Mouse (Mus musculus): ENCODE measurements around the gene Shisa7. TPM values are rescaled to one million over a fixed set of nuclear protein-coding genes. Genes with fewer than 3 reads are reported as not detected.

Shisa7 gene
- polyA plus RNA-seq, 1 experiment from 2014 or later, result 0.44 TPM

DNA sequence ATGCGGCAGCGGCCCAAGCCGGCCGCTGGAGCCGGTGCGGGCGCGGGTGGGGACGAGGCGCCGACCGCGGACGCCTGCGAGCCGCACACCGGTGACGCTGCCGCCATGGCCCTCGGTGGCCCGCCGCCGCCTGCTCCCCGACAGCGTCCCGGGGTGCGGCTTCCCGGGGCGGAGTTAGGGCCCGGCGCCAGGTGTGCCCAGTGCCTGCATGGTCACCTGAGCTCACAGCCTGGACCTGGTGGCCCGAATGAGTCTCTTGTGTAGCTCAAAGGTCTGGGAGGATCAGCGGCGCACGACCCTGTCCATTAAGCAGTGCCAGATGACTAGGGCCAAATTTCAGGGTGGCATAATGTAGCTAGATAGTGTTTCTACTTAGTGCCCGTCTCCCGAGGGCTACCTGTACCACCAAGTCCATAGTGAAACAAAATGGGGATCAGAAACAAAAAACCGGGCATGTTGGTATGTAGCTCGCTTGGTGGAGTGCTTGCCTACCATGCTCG lies 55.0 kb downstream of the Shisa7 start, which contains the start of gene Tmem238:
Gene Tmem238, minus strand, starts transcription at position 221 of the 500 bp plus-strand sequence.
- peak within 1 kb of the TSS; percentile 62 for H3K4me3 ChIP-seq (replicated peaks)
- ATAC-seq (ENCODE audit: insufficient read depth, low FRiP score, low read depth), result peak; percentile 44
- 10% methylated on average over 40 of the region's 40 CpGs for WGBS
- H3K4me1 ChIP-seq, result peaks cover 9% of the 10 kb centered on the region; the same call in 1 of the 2 replicates
- H3K9me3 ChIP-seq, result no peaks in the 10 kb centered on the region
- H3K9ac ChIP-seq, result peak within 1 kb of the TSS; percentile 80
- no peaks in the 10 kb centered on the region for H3K27me3 ChIP-seq (replicated peaks)
- peak within 1 kb of the TSS; percentile 94 for H3K4me2 ChIP-seq
- peaks cover 1% of the 10 kb centered on the region; the same call in 1 of the 2 replicates for H3K36me3 ChIP-seq
- H3K27ac ChIP-seq, result peak within 1 kb of the TSS; percentile 83

DNA sequence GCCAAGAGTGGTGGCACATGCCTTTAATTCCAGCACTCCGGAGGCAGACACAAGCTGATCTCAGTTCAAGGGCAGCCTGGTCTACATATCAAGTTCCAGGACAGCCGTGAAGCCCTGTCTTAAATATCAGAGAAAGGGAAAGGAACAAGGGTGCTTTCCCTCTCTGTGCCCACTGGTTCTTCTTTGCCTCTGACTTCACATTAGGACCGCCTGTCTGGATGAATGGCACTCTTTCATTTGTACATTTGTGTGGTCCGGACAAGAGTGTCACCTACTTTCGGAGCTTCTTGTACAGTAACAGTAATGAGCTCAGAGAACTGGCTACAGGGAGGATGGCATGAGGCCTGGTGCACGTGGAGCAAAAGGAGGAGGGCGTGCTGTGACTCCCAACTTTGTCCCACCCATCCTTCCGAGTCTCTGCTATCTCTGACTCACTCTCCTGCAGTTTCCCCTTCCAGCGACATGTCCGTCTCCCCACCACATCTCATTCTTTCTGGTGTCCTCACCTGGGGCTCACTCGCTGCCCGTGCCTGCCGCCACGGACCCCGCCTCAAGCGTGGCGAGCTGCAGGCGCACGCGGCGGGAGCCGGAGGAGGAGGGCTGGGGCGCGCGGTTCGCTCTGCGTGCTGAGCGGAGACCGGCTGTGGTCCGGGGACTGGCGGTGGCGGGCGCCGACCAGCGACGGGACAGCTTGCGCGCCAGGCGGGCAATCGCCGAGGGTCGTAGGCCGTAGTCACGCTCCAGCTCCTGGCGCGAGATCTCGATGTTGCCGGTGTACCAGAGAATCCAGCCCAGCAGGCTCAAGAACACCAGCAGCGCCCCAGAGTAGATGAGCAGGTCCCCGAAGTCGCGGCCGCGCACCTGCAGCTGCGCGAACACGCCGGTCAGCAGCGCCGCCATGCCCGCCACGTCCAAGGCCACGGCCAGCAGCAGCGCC lies 55.7 kb downstream of the Shisa7 start:
- H3K4me2 ChIP-seq, result peak overlapping the region; percentile 94
- H3K4me1 ChIP-seq, result peaks cover 2% of the 10 kb centered on the region; the same call in 1 of the 2 replicates
- 0 out of 2 replicates have a peak, but pooled peaks cover 3% of the 10 kb centered on the region for H3K36me3 ChIP-seq
- no peaks in the 10 kb centered on the region for H3K9me3 ChIP-seq
- H3K4me3 ChIP-seq (replicated peaks), result peak overlapping the region; percentile 62
- peak overlapping the region; percentile 80 for H3K9ac ChIP-seq
- 2% methylated on average over 63 of the region's 64 CpGs for WGBS
- H3K27me3 ChIP-seq (replicated peaks), result no peaks in the 10 kb centered on the region
- ATAC-seq (ENCODE audit: insufficient read depth, low FRiP score, low read depth), result peak; percentile 19
- H3K27ac ChIP-seq, result peak overlapping the region; percentile 83

DNA sequence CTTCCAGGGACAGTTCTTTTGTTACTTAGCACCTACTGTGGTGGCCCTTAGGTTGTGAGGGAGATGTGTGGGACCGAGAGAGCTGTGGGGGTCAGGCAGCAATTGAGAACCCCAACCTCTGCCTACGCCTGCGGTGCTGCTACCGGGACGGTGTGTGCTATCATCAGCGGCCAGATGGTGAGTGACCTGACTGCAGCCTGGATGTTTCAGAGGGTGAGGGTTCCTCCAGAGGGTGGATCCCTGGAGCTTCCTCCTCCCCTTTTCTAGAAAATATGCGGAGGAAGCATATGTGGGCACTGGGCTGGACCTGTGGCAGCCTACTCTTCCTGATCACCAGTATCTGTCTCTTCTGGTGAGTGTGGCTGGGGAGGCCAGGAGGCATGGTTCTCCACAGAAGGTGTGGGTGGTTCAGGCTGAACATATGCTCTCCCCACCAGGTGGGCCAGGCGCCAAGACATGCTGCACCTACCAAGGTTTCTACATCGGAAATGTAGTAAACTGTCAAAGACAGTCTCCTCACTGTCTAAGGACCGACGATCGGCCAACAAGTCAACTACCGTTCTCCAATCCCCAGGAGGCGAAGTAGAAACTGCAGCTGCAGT lies 60.7 kb downstream of the Shisa7 start:
- H3K9me3 ChIP-seq, result no peaks in the 10 kb centered on the region
- no peak overlapping the region for H3K4me3 ChIP-seq (replicated peaks)
- H3K4me2 ChIP-seq, result no peak overlapping the region
- peaks cover 13% of the 10 kb centered on the region; the same call in 1 of the 2 replicates for H3K4me1 ChIP-seq
- H3K36me3 ChIP-seq, result 0 out of 2 replicates have a peak, but pooled peaks cover 3% of the 10 kb centered on the region
- no peak overlapping the region for H3K27ac ChIP-seq
- H3K27me3 ChIP-seq (replicated peaks), result peaks cover 10% of the 10 kb centered on the region
- no peak overlapping the region for H3K9ac ChIP-seq
- peak; percentile 6; the same call in 1 of the 2 replicates for ATAC-seq (ENCODE audit: insufficient read depth, low FRiP score, low read depth)
- 80% methylated on average over 14 of the region's 14 CpGs for WGBS

DNA sequence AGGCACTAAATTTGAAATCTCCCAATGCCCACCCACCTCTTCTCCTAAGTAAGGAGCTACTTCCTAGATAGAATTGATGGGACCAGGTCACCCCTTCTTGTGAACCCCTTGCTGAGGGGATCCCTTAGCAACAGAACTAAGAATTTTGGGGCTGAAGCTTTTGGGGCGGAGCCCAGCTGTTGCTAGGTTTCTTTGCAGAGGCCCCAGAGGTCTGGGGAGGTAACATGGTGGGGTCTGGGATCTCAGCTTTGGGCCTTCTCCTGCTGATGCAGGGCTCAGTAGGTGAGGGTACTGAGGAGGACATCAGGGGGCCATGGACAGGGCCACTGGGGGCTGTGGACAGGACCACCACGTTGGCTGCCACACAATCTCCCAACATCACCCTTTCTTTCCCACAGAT lies 61.7 kb downstream of the Shisa7 start, which contains the start of the genes Il11 and Tmem190:
Gene Il11, minus strand, starts transcription at position 101 of the 400 bp plus-strand sequence.
Gene Tmem190, plus strand, starts transcription at position 179 of the 400 bp plus-strand sequence.
- Histone ChIP-seq H3K27me3 (replicated peaks) (peaks cover 20% of the 10 kb centered on the region), H3K4me1 (peaks cover 13% of the 10 kb centered on the region; the same call in 1 of the 2 replicates), H3K4me2 (no peak within 1 kb of the TSS), H3K27ac (no peak within 1 kb of the TSS), H3K9me3 (no peaks in the 10 kb centered on the region), H3K36me3 (0 out of 2 replicates have a peak, but pooled peaks cover 3% of the 10 kb centered on the region), H3K4me3 (replicated peaks) (no peak within 1 kb of the TSS), H3K9ac (no peak within 1 kb of the TSS)
- no peak for ATAC-seq (ENCODE audit: insufficient read depth, low FRiP score, low read depth)
- WGBS, result 80% methylated on average over 2 of the region's 2 CpGs

DNA sequence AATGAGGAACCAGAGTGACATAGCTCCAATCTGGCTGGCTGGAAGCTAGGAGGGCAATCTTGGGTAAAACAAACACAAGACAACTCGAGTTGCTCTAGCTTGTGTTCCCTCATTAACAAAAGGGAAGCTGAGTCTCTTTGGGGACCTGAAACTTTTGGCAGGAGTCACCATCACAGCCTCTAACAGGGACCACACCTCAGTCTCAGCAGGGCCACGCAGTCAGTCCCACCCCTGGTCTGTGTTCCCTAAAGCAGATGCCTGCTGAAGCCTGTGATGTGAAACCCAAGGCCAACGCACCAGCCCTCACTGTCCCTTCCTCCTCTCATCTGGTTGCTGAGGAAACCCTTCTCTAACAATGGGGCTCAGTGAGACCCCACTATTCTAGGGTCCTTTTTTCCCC lies 62.4 kb downstream of the Shisa7 start:
- 47% methylated on average over 3 of the region's 3 CpGs for WGBS
- Histone ChIP-seq H3K9ac (no peak overlapping the region), H3K4me2 (no peak overlapping the region), H3K9me3 (no peaks in the 10 kb centered on the region), H3K27me3 (replicated peaks) (peaks cover 26% of the 10 kb centered on the region), H3K4me3 (replicated peaks) (no peak overlapping the region), H3K36me3 (0 out of 2 replicates have a peak, but pooled peaks cover 3% of the 10 kb centered on the region), H3K27ac (no peak overlapping the region), H3K4me1 (peaks cover 17% of the 10 kb centered on the region)
- no peak for ATAC-seq (ENCODE audit: insufficient read depth, low FRiP score, low read depth)

DNA sequence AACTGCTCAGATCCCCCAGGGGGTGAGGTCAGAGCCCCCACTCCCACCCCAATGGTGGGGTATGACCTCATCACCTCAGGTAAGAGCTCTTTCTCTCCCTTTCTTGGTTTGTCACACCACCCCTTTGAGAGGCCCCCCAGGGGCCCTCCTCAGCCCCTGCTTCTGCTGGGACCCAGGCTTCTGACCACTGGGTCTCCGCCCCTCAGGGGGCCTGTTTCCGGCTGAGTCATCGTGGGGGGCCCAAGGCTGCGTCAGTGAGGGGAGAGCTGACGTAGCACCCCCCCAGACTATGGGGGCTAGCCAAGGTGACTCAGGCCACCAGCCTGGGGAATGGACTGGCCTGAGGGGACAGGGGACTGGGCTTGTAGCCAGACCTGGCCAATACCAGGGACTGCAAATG lies 64.6 kb downstream of the Shisa7 start:
- Histone ChIP-seq H3K27ac (no peak overlapping the region), H3K4me3 (replicated peaks) (no peak overlapping the region), H3K9me3 (no peaks in the 10 kb centered on the region), H3K4me1 (peaks cover 24% of the 10 kb centered on the region), H3K27me3 (replicated peaks) (peaks cover 42% of the 10 kb centered on the region), H3K9ac (no peak overlapping the region), H3K4me2 (no peak overlapping the region), H3K36me3 (0 out of 2 replicates have a peak, but pooled peaks cover 3% of the 10 kb centered on the region)
- WGBS, result 40% methylated on average over 5 of the region's 5 CpGs
- ATAC-seq (ENCODE audit: insufficient read depth, low FRiP score, low read depth), result no peak

DNA sequence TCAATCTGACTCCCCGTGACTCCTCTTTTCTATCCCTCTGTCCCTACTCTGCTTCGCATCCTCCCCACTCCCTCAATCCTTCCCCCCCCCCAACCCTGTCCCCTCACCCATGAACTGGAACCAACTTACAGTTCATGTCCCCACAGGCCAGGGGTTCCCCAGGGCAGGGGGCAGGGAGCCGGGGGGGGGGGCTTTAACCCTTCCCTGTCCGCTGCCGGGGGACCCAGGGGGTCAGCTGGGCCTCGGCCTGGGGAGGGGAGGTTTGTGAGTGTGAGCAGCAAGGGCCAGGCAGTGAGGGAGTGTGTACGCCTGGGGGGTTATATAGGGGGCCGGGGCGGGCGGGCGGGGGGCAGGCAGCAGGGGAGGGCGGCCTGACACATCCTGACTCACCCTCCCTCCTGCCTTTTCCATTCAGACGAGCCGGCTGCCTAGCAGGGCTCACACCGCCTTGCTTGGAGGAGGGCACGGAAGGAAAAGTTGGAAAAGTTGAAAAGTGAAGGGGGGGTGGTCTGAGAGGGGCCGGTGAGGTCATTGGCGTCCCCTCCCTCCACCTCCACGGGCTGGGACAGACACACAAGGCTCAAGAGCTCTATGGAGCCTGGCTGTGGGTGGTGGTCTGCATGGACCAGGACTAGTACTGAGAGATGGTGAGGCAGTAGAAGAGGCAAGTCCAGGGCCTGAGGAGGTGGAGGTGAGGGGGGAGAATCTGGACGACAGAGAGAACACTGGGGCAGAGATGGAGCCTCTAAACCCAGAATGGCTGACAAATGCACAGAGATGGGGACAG lies 66.5 kb downstream of the Shisa7 start:
- no peak overlapping the region for H3K9ac ChIP-seq

DNA sequence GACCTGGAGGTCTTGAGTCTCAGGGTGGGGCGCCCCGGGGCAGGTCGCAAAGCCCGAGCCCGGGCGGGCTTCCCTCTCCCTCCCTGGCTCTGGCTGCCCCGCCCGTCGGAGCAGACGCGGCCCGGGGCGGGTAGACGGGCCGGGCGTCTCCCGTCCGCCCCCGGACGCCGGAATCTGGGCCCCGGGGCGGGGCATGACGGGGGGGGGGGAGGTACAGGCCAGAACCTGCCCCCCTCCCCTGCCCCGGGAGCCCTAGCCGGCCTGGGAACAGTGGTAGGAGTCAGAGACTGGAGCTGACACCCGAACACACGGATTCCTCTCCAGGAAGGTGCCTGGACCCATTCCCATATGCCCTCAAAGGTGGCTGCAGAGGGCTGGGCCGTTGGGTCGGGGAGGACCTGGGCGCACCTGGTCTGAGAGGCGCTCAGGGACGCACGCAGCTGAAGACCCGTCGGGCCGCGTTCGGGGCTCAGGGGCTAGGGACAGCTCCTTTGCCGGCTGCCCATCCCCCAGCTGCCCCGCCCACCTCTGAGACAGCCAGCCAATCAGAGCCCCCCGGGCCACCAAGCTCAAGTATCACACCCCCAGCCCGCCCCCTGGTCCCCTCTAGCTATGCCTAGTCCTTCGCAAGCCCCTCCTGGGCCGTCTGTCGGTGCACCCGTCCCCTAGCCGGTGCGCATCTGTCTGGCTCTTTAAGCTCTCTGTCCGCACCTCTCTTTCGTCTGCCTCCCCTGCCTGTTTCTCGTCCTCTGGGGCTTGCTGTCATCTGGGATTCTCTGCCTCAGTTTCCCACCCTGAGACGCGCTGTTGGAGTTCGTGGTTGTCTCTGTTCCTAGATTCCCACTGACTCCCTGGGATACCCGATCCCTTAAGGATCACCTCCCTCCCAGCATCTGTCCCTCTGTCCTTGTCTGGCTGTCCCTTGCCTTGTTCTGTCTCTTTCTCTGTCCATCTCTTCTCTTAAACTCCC lies 67.3 kb downstream of the Shisa7 start:
- Histone ChIP-seq H3K4me2 (peak overlapping the region; percentile 68), H3K4me1 (peaks cover 24% of the 10 kb centered on the region), H3K4me3 (replicated peaks) (peak overlapping the region; percentile 39), H3K9ac (0 out of 2 replicates have a peak overlapping the region, but pooled peaks have one; percentile 19), H3K27ac (no peak overlapping the region), H3K9me3 (no peaks in the 10 kb centered on the region), H3K27me3 (replicated peaks) (peaks cover 43% of the 10 kb centered on the region), H3K36me3 (no peaks in the 10 kb centered on the region)
- 2% methylated on average over 52 of the region's 56 CpGs for whole genome bisulfite sequencing
- peak; percentile 68 for ATAC-seq (ENCODE audit: insufficient read depth, low FRiP score, low read depth)

More for the DNA sequence above, 66.5 kb downstream of the Shisa7 start:
- no peak for ATAC-seq (ENCODE audit: insufficient read depth, low FRiP score, low read depth)
- H3K36me3 ChIP-seq, result no peaks in the 10 kb centered on the region
- peaks cover 43% of the 10 kb centered on the region for H3K27me3 ChIP-seq (replicated peaks)
- WGBS, result 10% methylated on average over 16 of the region's 20 CpGs
- H3K27ac ChIP-seq, result no peak overlapping the region
- peak overlapping the region; percentile 68 for H3K4me2 ChIP-seq
- H3K4me1 ChIP-seq, result peaks cover 24% of the 10 kb centered on the region
- no peaks in the 10 kb centered on the region for H3K9me3 ChIP-seq
- H3K4me3 ChIP-seq (replicated peaks), result peak overlapping the region; percentile 39; the same call in 1 of the 2 replicates

DNA sequence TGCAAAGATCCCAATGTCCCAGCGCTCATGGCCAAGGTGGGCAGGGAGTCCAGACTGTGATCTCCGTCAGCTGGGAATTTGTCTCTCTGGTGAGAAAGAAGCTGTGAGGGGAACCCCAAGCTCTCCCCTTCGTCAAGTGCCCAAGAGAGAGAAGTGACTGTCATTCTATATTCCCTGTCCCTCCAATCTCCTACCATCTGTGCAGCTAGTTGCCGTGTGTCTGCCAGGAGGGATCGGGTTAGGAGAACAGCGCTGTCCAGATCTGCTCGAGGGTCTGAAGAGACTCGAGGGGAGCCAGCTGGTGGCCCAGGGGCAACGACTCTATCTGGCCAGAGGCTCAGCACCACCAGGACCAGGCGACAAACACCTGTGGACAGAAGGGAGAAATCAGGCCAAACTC lies 68.4 kb downstream of the Shisa7 start:
- Histone ChIP-seq H3K27ac (no peak overlapping the region), H3K9me3 (no peaks in the 10 kb centered on the region), H3K4me3 (replicated peaks) (no peak overlapping the region), H3K4me2 (no peak overlapping the region), H3K4me1 (peaks cover 20% of the 10 kb centered on the region), H3K9ac (no peak overlapping the region), H3K27me3 (replicated peaks) (peaks cover 43% of the 10 kb centered on the region), H3K36me3 (no peaks in the 10 kb centered on the region)
- WGBS, result 44% methylated on average over 10 of the region's 10 CpGs
- no peak for ATAC-seq (ENCODE audit: insufficient read depth, low FRiP score, low read depth)

All from stomach, embryonic 15.5 days (tissue).